Mouse (Mus musculus) forebrain, embryonic 16.5 days (tissue): ENCODE data around the gene Rnf186. TPM values are rescaled to one million over a fixed set of nuclear protein-coding genes. Genes with fewer than 3 reads are reported as not detected.

Experiments used
- ATAC-seq: fragments of 200-750 bp; cut with Nextera tagmentation; 2 replicates; pipeline ENCODE4 v1.8.0; 2017; ENCODE audit warnings: mild to moderate bottlenecking, moderate library complexity
- H3K27ac ChIP-seq: fragments of 300-500 bp; sonication (generic); 2 replicates; pipeline ENCODE4 v1.5.1; 2014; ENCODE audit warnings: low read length, control low read depth
- H3K27me3 ChIP-seq: fragments of 300-500 bp; sonication (generic); replicated peaks from 2 replicates; pipeline ENCODE4 v1.6.1; 2014; ENCODE audit warnings: low read length; ENCODE audit not compliant: control insufficient read depth, insufficient read depth
- H3K36me3 ChIP-seq: fragments of 300-500 bp; sonication (generic); 2 replicates; pipeline ENCODE4 v1.6.1; 2014; ENCODE audit not compliant: control insufficient read depth, insufficient read depth
- H3K4me1 ChIP-seq: fragments of 300-500 bp; sonication (generic); replicated peaks from 2 replicates; pipeline ENCODE4 v1.6.1; 2014; ENCODE audit warnings: low read length; ENCODE audit not compliant: control insufficient read depth, insufficient read depth
- H3K4me2 ChIP-seq: fragments of 300-500 bp; sonication (generic); 2 replicates; pipeline ENCODE4 v1.6.1; 2014; ENCODE audit warnings: mild to moderate bottlenecking, low read length, control low read depth
- H3K4me3 ChIP-seq: fragments of 300-500 bp; sonication (generic); replicated peaks from 2 replicates; pipeline ENCODE4 v1.5.1; 2014; ENCODE audit warnings: mild to moderate bottlenecking, low read length, control low read depth
- H3K9ac ChIP-seq: fragments of 300-500 bp; sonication (generic); replicated peaks from 2 replicates; pipeline ENCODE4 v1.6.1; 2014; ENCODE audit warnings: low read depth, low read length, control low read depth
- H3K9me3 ChIP-seq: fragments of 300-500 bp; sonication (generic); 2 replicates; pipeline ENCODE4 v1.6.1; 2016; ENCODE audit warnings: low read length; ENCODE audit not compliant: control insufficient read depth
- WGBS: fragments of 180-500 bp; shearing (Covaris S2); extraction: QIAGEN DNeasy Blood & Tissue Kit; methylation state at CpG from one replicate; pipeline ENCODE4 v1.1.7; 2014; 5-methylcytosine and 5-hydroxymethylcytosine counted together
- polyA plus RNA-seq: library from polyadenylated mRNA; unstranded; fragments of >200 nt; fragmentation: Nextera tagmentation; extraction: Ambion mirVana; gene quantifications from 2 replicates; pipeline ENCODE4 v1.2.1, GENCODE M21; 2015

Rnf186 gene
- polyA plus RNA-seq, 1 experiment from 2014 or later, result not detected

GRCm38 (mm10) chr4:138980021-138980420 lies 13.1 kb downstream of the Rnf186 start:
- H3K4me1 ChIP-seq, result no peaks in the 10 kb centered on the region
- 90% methylated on average over 8 of the region's 8 CpGs for WGBS

GRCm38 (mm10) chr4:138980771-138981420 lies 14.0 kb downstream of the Rnf186 start:
- H3K9me3 ChIP-seq, result no peaks in the 10 kb centered on the region; the same call in 1 of the 2 replicates
- no peak for ATAC-seq
- 26% methylated on average over 12 of the region's 12 CpGs for WGBS
- no peak overlapping the region for H3K27ac ChIP-seq
- H3K36me3 ChIP-seq, result no peaks in the 10 kb centered on the region
- no peak overlapping the region for H3K4me3 ChIP-seq
- H3K9ac ChIP-seq, result no peak overlapping the region
- H3K4me1 ChIP-seq, result no peaks in the 10 kb centered on the region
- no peaks in the 10 kb centered on the region for H3K27me3 ChIP-seq
- no peak overlapping the region for H3K4me2 ChIP-seq

More at GRCm38 (mm10) chr4:138980021-138980420, 13.1 kb downstream of the Rnf186 start:
- Histone ChIP-seq H3K27ac (no peak overlapping the region), H3K9me3 (no peaks in the 10 kb centered on the region; the same call in 1 of the 2 replicates), H3K4me3 (no peak overlapping the region), H3K36me3 (no peaks in the 10 kb centered on the region), H3K4me2 (no peak overlapping the region), H3K27me3 (no peaks in the 10 kb centered on the region), H3K9ac (no peak overlapping the region)
- ATAC-seq, result no peak

- no peak for ATAC-seq
- WGBS, result 75% methylated on average over 3 of the region's 3 CpGs
- H3K9ac ChIP-seq, result no peak overlapping the region
- no peak overlapping the region for H3K4me3 ChIP-seq
- no peaks in the 10 kb centered on the region; the same call in 1 of the 2 replicates for H3K9me3 ChIP-seq
- no peak overlapping the region for H3K4me2 ChIP-seq
- no peaks in the 10 kb centered on the region for H3K4me1 ChIP-seq
- H3K27ac ChIP-seq, result no peak overlapping the region
- H3K27me3 ChIP-seq, result no peaks in the 10 kb centered on the region
- no peaks in the 10 kb centered on the region for H3K36me3 ChIP-seq
Observed at GRCm38 (mm10) chr4:138983422-138983821, 16.5 kb downstream of the Rnf186 start.

GRCm38 (mm10) chr4:138984744-138985143 lies 17.8 kb downstream of the Rnf186 start:
- Histone ChIP-seq H3K9me3 (no peaks in the 10 kb centered on the region; the same call in 1 of the 2 replicates), H3K4me1 (no peaks in the 10 kb centered on the region), H3K9ac (no peak overlapping the region), H3K27me3 (no peaks in the 10 kb centered on the region), H3K4me2 (no peak overlapping the region), H3K27ac (no peak overlapping the region), H3K36me3 (no peaks in the 10 kb centered on the region), H3K4me3 (no peak overlapping the region)
- ATAC-seq, result no peak
- 73% methylated on average over 7 of the region's 7 CpGs for WGBS

GRCm38 (mm10) chr4:138986280-138986679 lies 19.4 kb downstream of the Rnf186 start:
- no peak for ATAC-seq

GRCm38 (mm10) chr4:138994389-138994788 lies 27.5 kb downstream of the Rnf186 start:
- H3K4me1 ChIP-seq, result no peaks in the 10 kb centered on the region
- no peak overlapping the region for H3K9ac ChIP-seq
- H3K27ac ChIP-seq, result no peak overlapping the region
- ATAC-seq, result no peak
- H3K4me3 ChIP-seq, result no peak overlapping the region
- H3K9me3 ChIP-seq, result no peaks in the 10 kb centered on the region
- H3K4me2 ChIP-seq, result no peak overlapping the region
- no peaks in the 10 kb centered on the region for H3K36me3 ChIP-seq
- no peaks in the 10 kb centered on the region for H3K27me3 ChIP-seq
- WGBS, result 69% methylated on average over 3 of the region's 3 CpGs

More at GRCm38 (mm10) chr4:138986280-138986679, 19.4 kb downstream of the Rnf186 start:
- WGBS, result 28% methylated on average over 5 of the region's 5 CpGs
- Histone ChIP-seq H3K27me3 (no peaks in the 10 kb centered on the region), H3K9me3 (no peaks in the 10 kb centered on the region; the same call in 1 of the 2 replicates), H3K4me2 (no peak overlapping the region), H3K4me3 (no peak overlapping the region), H3K36me3 (no peaks in the 10 kb centered on the region), H3K27ac (no peak overlapping the region), H3K4me1 (no peaks in the 10 kb centered on the region), H3K9ac (no peak overlapping the region)

- no peak for ATAC-seq
- no peak overlapping the region for H3K4me3 ChIP-seq
- no peaks in the 10 kb centered on the region for H3K9me3 ChIP-seq
- no peaks in the 10 kb centered on the region for H3K36me3 ChIP-seq
- no peak overlapping the region for H3K27ac ChIP-seq
- 80% methylated on average over 5 of the region's 5 CpGs for WGBS
- H3K4me1 ChIP-seq, result no peaks in the 10 kb centered on the region
- no peak overlapping the region for H3K4me2 ChIP-seq
- no peaks in the 10 kb centered on the region for H3K27me3 ChIP-seq
- no peak overlapping the region for H3K9ac ChIP-seq
Observed at GRCm38 (mm10) chr4:138996410-138996809, 29.5 kb downstream of the Rnf186 start.

- Histone ChIP-seq H3K4me3 (no peak overlapping the region), H3K9me3 (no peaks in the 10 kb centered on the region), H3K4me2 (no peak overlapping the region), H3K36me3 (no peaks in the 10 kb centered on the region), H3K27ac (no peak overlapping the region), H3K9ac (no peak overlapping the region), H3K4me1 (no peaks in the 10 kb centered on the region), H3K27me3 (no peaks in the 10 kb centered on the region)
- WGBS, result 93% methylated on average over 4 of the region's 4 CpGs
- no peak for ATAC-seq
Observed at GRCm38 (mm10) chr4:138997121-138997520, 30.2 kb downstream of the Rnf186 start.

GRCm38 (mm10) chr4:138998611-138999010 lies 31.7 kb downstream of the Rnf186 start:
- Histone ChIP-seq H3K9ac (no peak overlapping the region), H3K4me1 (no peaks in the 10 kb centered on the region), H3K36me3 (no peaks in the 10 kb centered on the region), H3K27me3 (no peaks in the 10 kb centered on the region), H3K4me2 (no peak overlapping the region), H3K27ac (no peak overlapping the region), H3K9me3 (no peaks in the 10 kb centered on the region), H3K4me3 (no peak overlapping the region)
- WGBS, result 86% methylated on average over 11 of the region's 11 CpGs
- ATAC-seq, result no peak
